23 mouse cellular contexts compared by ENCODE assay signal in genomic region chr2:114796630-114797290, GRCm38 (mm10).
DNase-seq lines count a peak whose midpoint lies in the region; ATAC-seq and TF ChIP-seq lines count a peak whose summit lies in the region.
"Had no signal": no experiment of that assay in that cellular context is flagged by ENCODE, and none has a peak within 500 bp of the region (broad histone marks: within the 10 kb centered on the region; RNA-seq: fewer than 3 reads in every experiment).

No protein-coding gene starts in this region.

- DNase-seq in forebrain, embryonic 14.5 days (ENCODE audit: low spot score) = no peak
- DNase-seq in forebrain, embryonic 10.5 days (ENCODE audit: extremely low spot score, low spot score) = no peak
- no peak for DNase-seq in heart, adult 18-20 months
- DNase-seq in stomach, postnatal 0 days (ENCODE audit: low spot score) = no peak
- no peak for DNase-seq in urinary bladder, postnatal 36 days (ENCODE audit: low spot score in 2 of 2)
- DNase-seq in kidney, postnatal 10 days = no peak
- DNase-seq: cerebellum, adult 9-10 months; gastrocnemius, postnatal 36 days; kidney, adult 11 months; kidney, postnatal 4 days; lung, adult 18-20 months; lung, postnatal 10 days; thymus, postnatal 14 days had no signal

- H3K9ac ChIP-seq in forebrain, embryonic 14.5 days (ENCODE audit: low read length) = no peak overlapping the region
- no peak overlapping the region for H3K9ac ChIP-seq in heart, embryonic 13.5 days
- H3K9ac ChIP-seq in stomach, embryonic 15.5 days = no peak overlapping the region
- no peak overlapping the region for H3K9ac ChIP-seq in stomach, postnatal 0 days (ENCODE audit: low read length)
- H3K9ac ChIP-seq: hindbrain, embryonic 13.5 days; kidney, embryonic 15.5 days; limb, embryonic 12.5 days; liver, embryonic 12.5 days had no signal

- no peak for TF ChIP-seq EP300 in stomach, postnatal 0 days (optimal IDR thresholded peaks at IDR 0.05)

- H3K9me3 ChIP-seq in forebrain, embryonic 14.5 days (replicated peaks; ENCODE audit: control insufficient read depth, low read length) = no peaks in the 10 kb centered on the region
- H3K9me3 ChIP-seq in forebrain, embryonic 10.5 days = no peaks in the 10 kb centered on the region
- no peaks in the 10 kb centered on the region for H3K9me3 ChIP-seq in heart, embryonic 13.5 days
- no peaks in the 10 kb centered on the region for H3K9me3 ChIP-seq in stomach, embryonic 15.5 days
- no peaks in the 10 kb centered on the region for H3K9me3 ChIP-seq in stomach, postnatal 0 days (ENCODE audit: control insufficient read depth, low read length)
- H3K9me3 ChIP-seq: G1E; hindbrain, embryonic 13.5 days; kidney, embryonic 15.5 days; limb, embryonic 12.5 days; liver, embryonic 12.5 days; midbrain, embryonic 10.5 days had no signal

- no peak overlapping the region for H3K4me2 ChIP-seq in forebrain, embryonic 14.5 days (ENCODE audit: low read length)
- H3K4me2 ChIP-seq in heart, embryonic 13.5 days = no peak overlapping the region
- no peak overlapping the region for H3K4me2 ChIP-seq in stomach, embryonic 15.5 days
- no peak overlapping the region for H3K4me2 ChIP-seq in stomach, postnatal 0 days (replicated peaks; ENCODE audit: low read depth)
- H3K4me2 ChIP-seq: hindbrain, embryonic 13.5 days; kidney, embryonic 15.5 days; limb, embryonic 12.5 days; liver, embryonic 12.5 days had no signal

- no peaks in the 10 kb centered on the region for H3K4me1 ChIP-seq in forebrain, embryonic 14.5 days (ENCODE audit: control insufficient read depth, insufficient read depth, low read length)
- no peaks in the 10 kb centered on the region for H3K4me1 ChIP-seq in forebrain, embryonic 10.5 days
- H3K4me1 ChIP-seq in heart, embryonic 13.5 days = peaks cover 10% of the 10 kb centered on the region
- H3K4me1 ChIP-seq in stomach, embryonic 15.5 days = no peaks in the 10 kb centered on the region
- no peaks in the 10 kb centered on the region for H3K4me1 ChIP-seq in stomach, postnatal 0 days (replicated peaks; ENCODE audit: control insufficient read depth, insufficient read depth)
- H3K4me1 ChIP-seq: kidney, embryonic 15.5 days; limb, embryonic 12.5 days; liver, embryonic 12.5 days; midbrain, embryonic 10.5 days had no signal

- H3K36me3 ChIP-seq in forebrain, embryonic 14.5 days (ENCODE audit: control insufficient read depth, insufficient read depth, low read length) = no peaks in the 10 kb centered on the region
- H3K36me3 ChIP-seq in forebrain, embryonic 10.5 days (replicated peaks) = no peaks in the 10 kb centered on the region
- H3K36me3 ChIP-seq in heart, embryonic 13.5 days = no peaks in the 10 kb centered on the region
- no peaks in the 10 kb centered on the region for H3K36me3 ChIP-seq in stomach, embryonic 15.5 days
- no peaks in the 10 kb centered on the region for H3K36me3 ChIP-seq in stomach, postnatal 0 days (ENCODE audit: control insufficient read depth, insufficient read depth, low read length)
- H3K36me3 ChIP-seq: G1E; hindbrain, embryonic 13.5 days; kidney, embryonic 15.5 days; limb, embryonic 12.5 days; liver, embryonic 12.5 days; midbrain, embryonic 10.5 days had no signal

- WGBS in forebrain, embryonic 14.5 days = 86% methylated on average over 6 of the region's 6 CpGs
- 95% methylated on average over 6 of the region's 6 CpGs for WGBS in forebrain, embryonic 10.5 days
- 75% methylated on average over 6 of the region's 6 CpGs for WGBS in heart, embryonic 13.5 days
- 86% methylated on average over 6 of the region's 6 CpGs for WGBS in stomach, embryonic 15.5 days
- 86% methylated on average over 6 of the region's 6 CpGs for WGBS in stomach, postnatal 0 days

- H3K27ac ChIP-seq in forebrain, embryonic 14.5 days (ENCODE audit: low read depth, low read length) = no peak overlapping the region
- H3K27ac ChIP-seq in forebrain, embryonic 10.5 days = no peak overlapping the region
- H3K27ac ChIP-seq in heart, embryonic 13.5 days (replicated peaks) = peak overlapping the region; percentile 58
- 0 out of 2 replicates have a peak overlapping the region, but pooled peaks have one; percentile 13 for H3K27ac ChIP-seq in stomach, embryonic 15.5 days
- H3K27ac ChIP-seq in stomach, postnatal 0 days (replicated peaks) = no peak overlapping the region
- H3K27ac ChIP-seq: hindbrain, embryonic 13.5 days; kidney, embryonic 15.5 days; limb, embryonic 12.5 days; liver, embryonic 12.5 days; midbrain, embryonic 10.5 days had no signal

- ATAC-seq in forebrain, embryonic 14.5 days = 0 out of 2 replicates have a peak, but pooled peaks have one; percentile 23
- ATAC-seq in heart, embryonic 13.5 days (ENCODE audit: extremely low read depth, insufficient number of reproducible peaks, low FRiP score, low TSS enrichment) = no peak
- ATAC-seq in stomach, embryonic 15.5 days (ENCODE audit: insufficient read depth, low FRiP score, low read depth) = no peak
- ATAC-seq in stomach, postnatal 0 days (ENCODE audit: low FRiP score, low TSS enrichment) = no peak
- ATAC-seq: liver, embryonic 12.5 days; Patski had no signal

- no peaks in the 10 kb centered on the region for H3K27me3 ChIP-seq in forebrain, embryonic 14.5 days (replicated peaks; ENCODE audit: control insufficient read depth, insufficient read depth, low read length)
- no peaks in the 10 kb centered on the region for H3K27me3 ChIP-seq in forebrain, embryonic 10.5 days (ENCODE audit: poor library complexity, severe bottlenecking)
- no peaks in the 10 kb centered on the region for H3K27me3 ChIP-seq in heart, embryonic 13.5 days (replicated peaks)
- no peaks in the 10 kb centered on the region for H3K27me3 ChIP-seq in stomach, embryonic 15.5 days (replicated peaks)
- H3K27me3 ChIP-seq in stomach, postnatal 0 days (ENCODE audit: control insufficient read depth, insufficient read depth, low read length) = no peaks in the 10 kb centered on the region
- H3K27me3 ChIP-seq: CH12.LX; hindbrain, embryonic 13.5 days; kidney, embryonic 15.5 days; liver, embryonic 12.5 days; Patski had no signal

- TF ChIP-seq CTCF in stomach, postnatal 0 days (IDR thresholded peaks at IDR 0.05; ENCODE audit: low read depth) = no peak

- no peak overlapping the region for H3K4me3 ChIP-seq in forebrain, embryonic 14.5 days (ENCODE audit: low read depth, low read length)
- H3K4me3 ChIP-seq in forebrain, embryonic 10.5 days = no peak overlapping the region
- no peak overlapping the region for H3K4me3 ChIP-seq in heart, embryonic 13.5 days
- H3K4me3 ChIP-seq in stomach, embryonic 15.5 days (replicated peaks) = no peak overlapping the region
- no peak overlapping the region for H3K4me3 ChIP-seq in stomach, postnatal 0 days (ENCODE audit: low read depth, low read length)
- H3K4me3 ChIP-seq: hindbrain, embryonic 13.5 days; kidney, embryonic 15.5 days; limb, embryonic 12.5 days; liver, embryonic 12.5 days; midbrain, embryonic 10.5 days had no signal

Comparison
In these comparisons a context has a peak if more than half of its experiments do, and no peak if none do; other contexts are left out.
1. H3K27ac ChIP-seq: peak in heart, embryonic 13.5 days (single experiment) and stomach, embryonic 15.5 days (single experiment); none in forebrain, embryonic 14.5 days (single experiment), forebrain, embryonic 10.5 days (single experiment) and stomach, postnatal 0 days (single experiment).